Comparison of ENCODE assay signal across 13 mouse cellular contexts in the genomic region with DNA sequence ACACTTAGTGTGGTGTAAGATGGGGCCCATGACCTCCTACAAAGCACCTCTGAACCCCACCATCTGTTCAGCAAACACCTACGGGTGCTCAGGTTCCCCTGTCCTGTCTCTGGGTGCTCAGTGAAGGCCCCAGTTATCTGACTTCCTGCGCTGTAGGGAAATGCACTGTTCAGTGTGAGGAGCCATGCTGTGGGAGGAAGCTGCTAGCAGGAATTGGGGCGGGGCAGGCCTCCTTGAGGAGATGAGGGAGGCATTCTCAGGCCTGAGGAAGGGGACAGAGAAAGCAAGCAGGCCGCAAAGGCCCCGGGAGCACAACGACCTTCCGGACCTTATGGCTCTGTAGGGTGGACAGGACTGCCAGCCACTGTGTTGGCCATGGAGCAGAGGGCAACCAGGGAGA. TPM values are rescaled to one million over a fixed set of nuclear protein-coding genes. Genes with fewer than 3 reads are reported as not detected.
DNase-seq lines count a peak whose midpoint lies in the region; ATAC-seq and TF ChIP-seq lines count a peak whose summit lies in the region.
"Had no signal": no experiment of that assay in that cellular context is flagged by ENCODE, and none has a peak within 500 bp of the region (broad histone marks: within the 10 kb centered on the region; RNA-seq: fewer than 3 reads in every experiment).

No protein-coding gene starts in this region.

- peaks cover 19% of the 10 kb centered on the region; the same call in 1 of the 2 replicates for H3K4me1 ChIP-seq in heart, postnatal 0 days (ENCODE audit: control insufficient read depth, insufficient read depth)
- peaks cover 20% of the 10 kb centered on the region for H3K4me1 ChIP-seq in midbrain, embryonic 15.5 days
- peaks cover 17% of the 10 kb centered on the region for H3K4me1 ChIP-seq in midbrain, embryonic 13.5 days (replicated peaks)
- peaks cover 13% of the 10 kb centered on the region for H3K4me1 ChIP-seq in stomach, embryonic 16.5 days (ENCODE audit: control insufficient read depth, insufficient read depth, low read length)

- ATAC-seq in heart, postnatal 0 days (ENCODE audit: insufficient read depth, low read depth): no peak
- ATAC-seq in midbrain, embryonic 15.5 days (replicated peaks): no peak
- no peak for ATAC-seq in midbrain, embryonic 13.5 days
- ATAC-seq in stomach, embryonic 16.5 days (ENCODE audit: insufficient read depth, low FRiP score): no peak
- ATAC-seq in inflammation-experienced regulatory T-cells, adult 6 months: no peak

- no peak overlapping the region for H3K4me3 ChIP-seq in heart, postnatal 0 days (ENCODE audit: low read depth, low read length)
- H3K4me3 ChIP-seq in midbrain, embryonic 15.5 days: no peak overlapping the region
- H3K4me3 ChIP-seq in midbrain, embryonic 13.5 days (replicated peaks): no peak overlapping the region
- no peak overlapping the region for H3K4me3 ChIP-seq in stomach, embryonic 16.5 days (replicated peaks; ENCODE audit: low read length)

- no peaks in the 10 kb centered on the region for H3K9me3 ChIP-seq in heart, postnatal 0 days (replicated peaks; ENCODE audit: control insufficient read depth, low read length)
- H3K9me3 ChIP-seq in midbrain, embryonic 15.5 days: no peaks in the 10 kb centered on the region
- no peaks in the 10 kb centered on the region for H3K9me3 ChIP-seq in midbrain, embryonic 13.5 days
- no peaks in the 10 kb centered on the region for H3K9me3 ChIP-seq in stomach, embryonic 16.5 days (replicated peaks; ENCODE audit: control insufficient read depth, low read length)

- TF ChIP-seq CTCF in heart, postnatal 0 days (IDR thresholded peaks at IDR 0.05; ENCODE audit: low read depth): no peak

- H3K27me3 ChIP-seq in heart, postnatal 0 days (ENCODE audit: control insufficient read depth, insufficient read depth, low read length): no peaks in the 10 kb centered on the region
- H3K27me3 ChIP-seq in midbrain, embryonic 15.5 days (replicated peaks): no peaks in the 10 kb centered on the region
- H3K27me3 ChIP-seq in midbrain, embryonic 13.5 days: no peaks in the 10 kb centered on the region
- no peaks in the 10 kb centered on the region for H3K27me3 ChIP-seq in stomach, embryonic 16.5 days (ENCODE audit: control insufficient read depth, insufficient read depth, low read length)
- H3K27me3 ChIP-seq: CH12.LX had no signal

- peak overlapping the region; percentile 30; the same call in 1 of the 2 replicates for H3K4me2 ChIP-seq in heart, postnatal 0 days (ENCODE audit: low read depth, low read length)
- no peak overlapping the region for H3K4me2 ChIP-seq in midbrain, embryonic 15.5 days
- no peak overlapping the region for H3K4me2 ChIP-seq in midbrain, embryonic 13.5 days (replicated peaks)
- no peak overlapping the region for H3K4me2 ChIP-seq in stomach, embryonic 16.5 days (ENCODE audit: low read depth, low read length)

- H3K36me3 ChIP-seq in heart, postnatal 0 days (replicated peaks; ENCODE audit: control insufficient read depth, insufficient read depth, low read length): peaks cover 59% of the 10 kb centered on the region
- H3K36me3 ChIP-seq in midbrain, embryonic 15.5 days (replicated peaks): peaks cover 10% of the 10 kb centered on the region
- peaks cover 63% of the 10 kb centered on the region for H3K36me3 ChIP-seq in midbrain, embryonic 13.5 days
- peaks cover 14% of the 10 kb centered on the region for H3K36me3 ChIP-seq in stomach, embryonic 16.5 days (ENCODE audit: control insufficient read depth, insufficient read depth, low read length)

- 52% methylated on average over 7 of the region's 7 CpGs for WGBS in heart, postnatal 0 days
- WGBS in midbrain, embryonic 15.5 days: 84% methylated on average over 7 of the region's 7 CpGs
- WGBS in midbrain, embryonic 13.5 days: 78% methylated on average over 7 of the region's 7 CpGs
- WGBS in stomach, embryonic 16.5 days: 81% methylated on average over 7 of the region's 7 CpGs

- no peak for DNase-seq in heart, postnatal 0 days (ENCODE audit: low spot score)
- no peak for DNase-seq in heart, adult 18-20 months
- peak; percentile 33 for DNase-seq in liver
- no peak for DNase-seq in layer of hippocampus, postnatal 10 days (ENCODE audit: low spot score in 2 of 2)
- DNase-seq: thymus, adult 2 months had no signal

- no peak for TF ChIP-seq EP300 in heart, postnatal 0 days (IDR thresholded peaks at IDR 0.05; ENCODE audit: low read depth)

- H3K9ac ChIP-seq in heart, postnatal 0 days (replicated peaks; ENCODE audit: low read depth, low read length): no peak overlapping the region
- no peak overlapping the region for H3K9ac ChIP-seq in midbrain, embryonic 15.5 days
- H3K9ac ChIP-seq in midbrain, embryonic 13.5 days (replicated peaks): no peak overlapping the region
- H3K9ac ChIP-seq in stomach, embryonic 16.5 days (ENCODE audit: low read length): peak overlapping the region; percentile 12; the same call in 1 of the 2 replicates

- H3K27ac ChIP-seq in heart, postnatal 0 days (ENCODE audit: low read depth): peak overlapping the region; percentile 12; the same call in 1 of the 2 replicates
- H3K27ac ChIP-seq in midbrain, embryonic 15.5 days: 0 out of 2 replicates have a peak overlapping the region, but pooled peaks have one; percentile 35
- no peak overlapping the region for H3K27ac ChIP-seq in midbrain, embryonic 13.5 days
- peak overlapping the region; percentile 35; the same call in 1 of the 2 replicates for H3K27ac ChIP-seq in stomach, embryonic 16.5 days (ENCODE audit: low read length)
- H3K27ac ChIP-seq: macrophage had no signal

RNA-seq across cellular contexts. Expression of a gene that starts 7.6 kb away (rescaled TPM):
- total RNA-seq in heart, postnatal 0 days (2014; rRNA removed; ENCODE audit: low replicate concordance): 117 and 163 TPM in 2 replicates
- polyA plus RNA-seq in heart, postnatal 0 days (2015; fragmentation: Nextera tagmentation; extraction: Ambion mirVana): 117 and 119 TPM in 2 replicates
- total RNA-seq in heart, adult 18-20 months (2021): 100 to 1,000 TPM; 132 to 150 TPM
- polyA plus RNA-seq in midbrain, embryonic 15.5 days (2015; fragmentation: Nextera tagmentation; extraction: Ambion mirVana): 68.6 and 72.0 TPM in 2 replicates
- polyA plus RNA-seq in midbrain, embryonic 13.5 days (2015; fragmentation: Nextera tagmentation; extraction: Ambion mirVana): 57.5 and 59.0 TPM in 2 replicates
- polyA plus RNA-seq in stomach, embryonic 16.5 days (2015; fragmentation: Nextera tagmentation; extraction: Ambion mirVana): 210 and 244 TPM in 2 replicates
- polyA plus RNA-seq in inflammation-experienced regulatory T-cells, adult 6 months (2017; shearing (Covaris generic)): 100 to 1,000 TPM in 2 of 3 experiments, 10 to 100 TPM in 1; 83.7 to 113 (median 112) TPM
- 10 to 100 TPM; 71.6 to 82.0 TPM for total RNA-seq in layer of hippocampus, postnatal 10 days (2021)

RNA-seq across cellular contexts. Expression of a gene that starts 16.8 kb away (rescaled TPM):
- 112 and 128 TPM in 2 replicates for total RNA-seq in heart, postnatal 0 days (2014; rRNA removed; ENCODE audit: low replicate concordance)
- 121 and 128 TPM in 2 replicates for polyA plus RNA-seq in heart, postnatal 0 days (2015; fragmentation: Nextera tagmentation; extraction: Ambion mirVana)
- 10 to 100 TPM; 81.7 to 82.3 TPM for total RNA-seq in heart, adult 18-20 months (2021)
- polyA plus RNA-seq in midbrain, embryonic 15.5 days (2015; fragmentation: Nextera tagmentation; extraction: Ambion mirVana): 308 and 325 TPM in 2 replicates
- polyA plus RNA-seq in midbrain, embryonic 13.5 days (2015; fragmentation: Nextera tagmentation; extraction: Ambion mirVana): 302 and 320 TPM in 2 replicates
- polyA plus RNA-seq in stomach, embryonic 16.5 days (2015; fragmentation: Nextera tagmentation; extraction: Ambion mirVana): 324 and 327 TPM in 2 replicates
- 10 to 100 TPM; 73.1 to 90.7 (median 74.3) TPM for polyA plus RNA-seq in inflammation-experienced regulatory T-cells, adult 6 months (2017; shearing (Covaris generic))
- 100 to 1,000 TPM; 129 to 156 TPM for total RNA-seq in layer of hippocampus, postnatal 10 days (2021)

RNA-seq across cellular contexts. Expression of a gene that starts 16.9 kb away (rescaled TPM):
- total RNA-seq in heart, postnatal 0 days (2014; rRNA removed; ENCODE audit: low replicate concordance): not detected in 2 replicates
- polyA plus RNA-seq in heart, postnatal 0 days (2015; fragmentation: Nextera tagmentation; extraction: Ambion mirVana): 6.8 and 13.7 TPM in 2 replicates
- total RNA-seq in heart, adult 18-20 months (2021): 10 to 100 TPM; 15.5 to 15.7 TPM
- 2.5 TPM in 1 of 2 replicates, not detected in the other for polyA plus RNA-seq in midbrain, embryonic 15.5 days (2015; fragmentation: Nextera tagmentation; extraction: Ambion mirVana)
- 2.5 TPM in 1 of 2 replicates, not detected in the other for polyA plus RNA-seq in midbrain, embryonic 13.5 days (2015; fragmentation: Nextera tagmentation; extraction: Ambion mirVana)
- 4.4 and 10.1 TPM in 2 replicates for polyA plus RNA-seq in stomach, embryonic 16.5 days (2015; fragmentation: Nextera tagmentation; extraction: Ambion mirVana)
- 10 to 100 TPM in 1 of 3 experiments, 1 to 10 TPM in 1, not detected in 1; 3.6 to 10.0 TPM for polyA plus RNA-seq in inflammation-experienced regulatory T-cells, adult 6 months (2017; shearing (Covaris generic))
- 10 to 100 TPM; 17.9 to 34.8 TPM for total RNA-seq in layer of hippocampus, postnatal 10 days (2021)
- polyA plus RNA-seq: large intestine, adult 2 months; small intestine, adult 2 months; thymus, adult 2 months had no signal

RNA-seq across cellular contexts. Expression of a gene that starts 33.0 kb away (rescaled TPM):
- 54.1 and 56.4 TPM in 2 replicates for total RNA-seq in heart, postnatal 0 days (2014; rRNA removed; ENCODE audit: low replicate concordance)
- polyA plus RNA-seq in heart, postnatal 0 days (2015; fragmentation: Nextera tagmentation; extraction: Ambion mirVana): 69.7 and 71.8 TPM in 2 replicates
- 10 to 100 TPM; 80.9 to 82.8 TPM for total RNA-seq in heart, adult 18-20 months (2021)
- 91.1 and 97.2 TPM in 2 replicates for polyA plus RNA-seq in midbrain, embryonic 15.5 days (2015; fragmentation: Nextera tagmentation; extraction: Ambion mirVana)
- 89.8 and 95.5 TPM in 2 replicates for polyA plus RNA-seq in midbrain, embryonic 13.5 days (2015; fragmentation: Nextera tagmentation; extraction: Ambion mirVana)
- 78.0 and 82.4 TPM in 2 replicates for polyA plus RNA-seq in stomach, embryonic 16.5 days (2015; fragmentation: Nextera tagmentation; extraction: Ambion mirVana)
- 10 to 100 TPM; 41.1 to 55.4 (median 50.1) TPM for polyA plus RNA-seq in inflammation-experienced regulatory T-cells, adult 6 months (2017; shearing (Covaris generic))
- 10 to 100 TPM; 46.6 to 54.3 TPM for total RNA-seq in layer of hippocampus, postnatal 10 days (2021)

RNA-seq across cellular contexts. Expression of a gene that starts 59.1 kb away (rescaled TPM):
- 0.69 and 12.2 TPM in 2 replicates for total RNA-seq in heart, postnatal 0 days (2014; rRNA removed; ENCODE audit: low replicate concordance)
- 1.4 and 1.5 TPM in 2 replicates for polyA plus RNA-seq in heart, postnatal 0 days (2015; fragmentation: Nextera tagmentation; extraction: Ambion mirVana)
- total RNA-seq in heart, adult 18-20 months (2021): 1 to 10 TPM; 6.8 to 7.9 TPM
- polyA plus RNA-seq in midbrain, embryonic 15.5 days (2015; fragmentation: Nextera tagmentation; extraction: Ambion mirVana): 0.81 and 0.87 TPM in 2 replicates
- 0.61 and 0.87 TPM in 2 replicates for polyA plus RNA-seq in midbrain, embryonic 13.5 days (2015; fragmentation: Nextera tagmentation; extraction: Ambion mirVana)
- 6.7 and 8.3 TPM in 2 replicates for polyA plus RNA-seq in stomach, embryonic 16.5 days (2015; fragmentation: Nextera tagmentation; extraction: Ambion mirVana)
- polyA plus RNA-seq in inflammation-experienced regulatory T-cells, adult 6 months (2017; shearing (Covaris generic)): 100 to 1,000 TPM; 493 to 517 (median 499) TPM
- total RNA-seq in layer of hippocampus, postnatal 10 days (2021): 1 to 10 TPM; 3.5 to 3.8 TPM
